Mouse (Mus musculus): ENCODE measurements around the gene Btbd9.

DNA sequence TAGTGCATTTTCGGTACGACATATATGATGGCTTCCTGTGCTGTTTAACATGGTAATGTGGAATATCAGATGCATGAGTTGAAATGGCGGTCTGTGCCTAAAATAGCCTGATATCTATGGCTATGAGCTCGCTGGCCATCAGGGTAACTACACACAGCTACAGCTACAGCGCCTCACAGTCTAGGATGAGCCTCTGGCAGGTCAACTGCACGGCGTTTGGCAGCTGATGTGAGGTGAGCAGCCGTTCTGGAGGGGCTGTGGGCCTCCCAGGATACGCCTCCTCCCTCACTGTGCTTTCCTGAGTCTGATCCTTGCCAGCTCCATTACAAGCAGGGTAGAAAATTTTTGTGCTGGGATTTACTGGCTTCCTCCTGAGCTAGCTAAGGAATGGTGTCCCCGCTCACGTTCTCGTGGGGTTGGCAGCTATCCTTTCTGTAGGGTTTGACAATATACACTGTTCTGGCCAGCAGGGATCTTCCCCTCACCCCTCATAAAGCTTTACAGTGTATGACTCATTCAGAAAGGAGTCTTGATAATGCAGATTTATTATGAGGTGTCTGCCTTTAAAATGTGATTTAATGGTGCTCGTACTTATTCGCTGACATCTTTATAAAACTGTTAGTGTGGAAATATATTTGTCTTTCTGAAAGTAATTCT lies 331.5 kb downstream of the Btbd9 start:
- TF ChIP-seq CTCF (IDR thresholded peaks at IDR 0.05; ENCODE audit: control insufficient read depth, insufficient read depth, insufficient read length) (no peak), USF1 (IDR thresholded peaks at IDR 0.05; ENCODE audit: low read depth) (no peak), MYOD1 (IDR thresholded peaks at IDR 0.05; ENCODE audit: control insufficient read depth, insufficient read length, low read depth) (no peak), MAX (IDR thresholded peaks at IDR 0.05) (no peak), CEBPB (IDR thresholded peaks at IDR 0.05; ENCODE audit: low read depth) (no peak)

Data from C2C12 (cell line).